Mouse (Mus musculus) thymus, adult 2 months (tissue): ENCODE results near the gene Spz1.

Experiments used
- CTCF ChIP-seq: fragments of 200-500 bp; IDR thresholded peaks from 2 replicates; pipeline ENCODE4 v1.5.1; 2012; ENCODE audit warnings: mild to moderate bottlenecking, control low read depth, low read length, moderate library complexity, borderline replicate concordance; ENCODE audit not compliant: control insufficient read depth, poor library complexity, insufficient read depth; ENCODE audit errors: extremely low read depth
- POLR2A ChIP-seq: fragments of 200-500 bp; IDR thresholded peaks from 2 replicates; pipeline ENCODE4 v1.6.1; 2012; ENCODE audit warnings: mild to moderate bottlenecking, low read length, control low read depth, moderate library complexity; ENCODE audit not compliant: control insufficient read depth, poor library complexity, insufficient read depth; ENCODE audit errors: extremely low read depth

- TF ChIP-seq POLR2A (no peak), CTCF (no peak)
These were observed 35.3 kb upstream of the Spz1 start for GRCm38 (mm10) chr13:92611254-92611784.
